Mouse (Mus musculus) right cerebral cortex, postnatal 14 days (tissue): Measurements from ENCODE around the gene Erp44.

Experiments
- DNase-seq: peaks from one replicate; pipeline ENCODE4 v3.0.0; 2022

Gene Erp44

GRCm38 (mm10) chr4:48226800-48227199 is 52.6 kb downstream of the Erp44 start:
- DNase-seq: no peak

- DNase-seq: no peak
Measured at GRCm38 (mm10) chr4:48225604-48226003, 53.8 kb downstream of the Erp44 start.

- DNase-seq: peak; percentile 31
Measured at GRCm38 (mm10) chr4:48225173-48225572, 54.2 kb downstream of the Erp44 start.

GRCm38 (mm10) chr4:48203564-48203963 is 75.8 kb downstream of the Erp44 start:
- no peak for DNase-seq

- DNase-seq: no peak
Measured at GRCm38 (mm10) chr4:48198447-48198846, 80.9 kb downstream of the Erp44 start.

GRCm38 (mm10) chr4:48197925-48198324 is 81.4 kb downstream of the Erp44 start:
- DNase-seq: no peak

- no peak for DNase-seq
Measured at GRCm38 (mm10) chr4:48182115-48182806, 97.1 kb downstream of the Erp44 start.

GRCm38 (mm10) chr4:48181366-48181765 is 98.0 kb downstream of the Erp44 start:
- DNase-seq: no peak

- no peak for DNase-seq
Measured at GRCm38 (mm10) chr4:48180922-48181321, 98.4 kb downstream of the Erp44 start.

GRCm38 (mm10) chr4:48175666-48176065 is 103.7 kb downstream of the Erp44 start:
- DNase-seq: no peak

GRCm38 (mm10) chr4:48163851-48164250 is 115.5 kb downstream of the Erp44 start:
- DNase-seq: no peak

- no peak for DNase-seq
Measured at GRCm38 (mm10) chr4:48160386-48160785, 119.0 kb downstream of the Erp44 start.

GRCm38 (mm10) chr4:48155864-48156263 is 123.5 kb downstream of the Erp44 start:
- no peak for DNase-seq

GRCm38 (mm10) chr4:48153229-48153628 is 126.1 kb downstream of the Erp44 start:
- DNase-seq: no peak

GRCm38 (mm10) chr4:48149492-48149891 is 129.9 kb downstream of the Erp44 start:
- no peak for DNase-seq
